Mouse (Mus musculus) midbrain, embryonic 11.5 days (tissue): Measurements from ENCODE around the gene Anxa9. TPM values are rescaled to one million over a fixed set of nuclear protein-coding genes. Genes with fewer than 3 reads are reported as not detected.

Source experiments
- ATAC-seq: fragments of 200-750 bp; cut with Nextera tagmentation; 2 replicates; pipeline ENCODE4 v1.8.0; 2017; ENCODE audit warnings: moderate TSS enrichment, moderate library complexity; ENCODE audit not compliant: low FRiP score
- DNase-seq: peaks from one replicate; pipeline ENCODE4 v3.0.0; 2015; ENCODE audit warnings: low spot score; ENCODE audit errors: missing footprints
- H3K27ac ChIP-seq: fragments of 300-500 bp; sonication (generic); 2 replicates; pipeline ENCODE4 v1.5.1; 2014; ENCODE audit warnings: low read depth, low read length
- H3K27me3 ChIP-seq: fragments of 300-500 bp; sonication (generic); 2 replicates; pipeline ENCODE4 v1.6.1; 2014; ENCODE audit warnings: mild to moderate bottlenecking, low read length, moderate library complexity, mixed read lengths; ENCODE audit not compliant: control insufficient read depth, insufficient read depth
- H3K36me3 ChIP-seq: fragments of 300-500 bp; sonication (generic); 2 replicates; pipeline ENCODE4 v1.6.1; 2014; ENCODE audit warnings: mild to moderate bottlenecking, low read length, moderate library complexity, mixed read lengths; ENCODE audit not compliant: control insufficient read depth, insufficient read depth
- H3K4me1 ChIP-seq: fragments of 300-500 bp; sonication (generic); 2 replicates; pipeline ENCODE4 v1.6.1; 2014; ENCODE audit warnings: low read length; ENCODE audit not compliant: control insufficient read depth, insufficient read depth
- H3K4me2 ChIP-seq: fragments of 300-500 bp; sonication (generic); 2 replicates; pipeline ENCODE4 v1.6.1; 2014; ENCODE audit warnings: mild to moderate bottlenecking, moderate library complexity
- H3K4me3 ChIP-seq: fragments of 300-500 bp; sonication (generic); 2 replicates; pipeline ENCODE4 v1.5.1; 2014; ENCODE audit warnings: low read depth, low read length
- H3K9ac ChIP-seq: fragments of 300-500 bp; sonication (generic); 2 replicates; pipeline ENCODE4 v1.6.1; 2014; ENCODE audit warnings: low read length
- H3K9me3 ChIP-seq: fragments of 300-500 bp; sonication (generic); 2 replicates; pipeline ENCODE4 v1.6.1; 2016; ENCODE audit warnings: low read length; ENCODE audit not compliant: control insufficient read depth
- WGBS: fragments of 180-500 bp; shearing (Covaris S2); extraction: QIAGEN DNeasy Blood & Tissue Kit; methylation state at CpG from one replicate; pipeline ENCODE4 v1.1.7; 2014; 5-methylcytosine and 5-hydroxymethylcytosine counted together
- polyA plus RNA-seq: library from polyadenylated mRNA; unstranded; fragments of >200 nt; fragmentation: Nextera tagmentation; extraction: Ambion mirVana; gene quantifications from 2 replicates; pipeline ENCODE4 v1.2.1, GENCODE M21; 2014

The Anxa9 gene
- polyA plus RNA-seq, 1 experiment from 2014 or later: 0.87 TPM

- no peaks in the 10 kb centered on the region for H3K27me3 ChIP-seq
- ATAC-seq (no peak), DNase-seq (peak; percentile 65)
- H3K9me3 ChIP-seq: no peaks in the 10 kb centered on the region
- no peak overlapping the region for H3K9ac ChIP-seq
- 76% methylated on average over 6 of the region's 6 CpGs for WGBS
- no peak overlapping the region for H3K4me3 ChIP-seq
- H3K27ac ChIP-seq: no peak overlapping the region
- no peak overlapping the region for H3K4me2 ChIP-seq
- H3K4me1 ChIP-seq: no peaks in the 10 kb centered on the region
- peaks cover 5% of the 10 kb centered on the region; the same call in 1 of the 2 replicates for H3K36me3 ChIP-seq
Observed at GRCm38 (mm10) chr3:95290156-95290555, 16.8 kb downstream of the Anxa9 start.

GRCm38 (mm10) chr3:95289419-95289818 lies 17.6 kb downstream of the Anxa9 start:
- H3K4me1 ChIP-seq: no peaks in the 10 kb centered on the region
- peaks cover 5% of the 10 kb centered on the region; the same call in 1 of the 2 replicates for H3K36me3 ChIP-seq
- H3K27ac ChIP-seq: no peak overlapping the region
- DNase-seq (peak; percentile 51), ATAC-seq (no peak)
- WGBS: 92% methylated on average over 4 of the region's 4 CpGs
- H3K9ac ChIP-seq: no peak overlapping the region
- no peaks in the 10 kb centered on the region for H3K9me3 ChIP-seq
- no peak overlapping the region for H3K4me3 ChIP-seq
- H3K27me3 ChIP-seq: no peaks in the 10 kb centered on the region
- H3K4me2 ChIP-seq: no peak overlapping the region

- Histone ChIP-seq H3K27me3 (no peaks in the 10 kb centered on the region), H3K4me2 (no peak overlapping the region), H3K9ac (no peak overlapping the region), H3K9me3 (no peaks in the 10 kb centered on the region), H3K36me3 (peaks cover 2% of the 10 kb centered on the region; the same call in 1 of the 2 replicates), H3K4me1 (peaks cover 9% of the 10 kb centered on the region), H3K4me3 (no peak overlapping the region), H3K27ac (no peak overlapping the region)
- DNase-seq (no peak), ATAC-seq (no peak)
- 90% methylated on average over 3 of the region's 3 CpGs for WGBS
Observed at GRCm38 (mm10) chr3:95287541-95287940, 19.4 kb downstream of the Anxa9 start.

- Histone ChIP-seq H3K27me3 (no peaks in the 10 kb centered on the region), H3K27ac (no peak overlapping the region), H3K4me2 (no peak overlapping the region), H3K36me3 (no peaks in the 10 kb centered on the region), H3K9ac (no peak overlapping the region), H3K4me1 (peaks cover 9% of the 10 kb centered on the region), H3K9me3 (no peaks in the 10 kb centered on the region), H3K4me3 (no peak overlapping the region)
- DNase-seq: no peak
- no peak for ATAC-seq
- 91% methylated on average over 7 of the region's 7 CpGs for WGBS
Observed at GRCm38 (mm10) chr3:95286510-95286909, 20.5 kb downstream of the Anxa9 start.

GRCm38 (mm10) chr3:95286011-95286410 lies 21.0 kb downstream of the Anxa9 start:
- Histone ChIP-seq H3K4me2 (no peak overlapping the region), H3K9ac (no peak overlapping the region)
- no peak for ATAC-seq

GRCm38 (mm10) chr3:95285390-95285789 lies 21.6 kb downstream of the Anxa9 start:
- no peak for ATAC-seq

More at GRCm38 (mm10) chr3:95286011-95286410, 21.0 kb downstream of the Anxa9 start:
- H3K36me3 ChIP-seq: no peaks in the 10 kb centered on the region
- DNase-seq: peak; percentile 53
- WGBS: 79% methylated on average over 5 of the region's 5 CpGs
- H3K27ac ChIP-seq: no peak overlapping the region
- H3K27me3 ChIP-seq: no peaks in the 10 kb centered on the region
- H3K9me3 ChIP-seq: no peaks in the 10 kb centered on the region
- H3K4me3 ChIP-seq: no peak overlapping the region
- H3K4me1 ChIP-seq: peaks cover 9% of the 10 kb centered on the region

GRCm38 (mm10) chr3:95284501-95285281 lies 22.3 kb downstream of the Anxa9 start:
- H3K4me3 ChIP-seq: no peak overlapping the region
- DNase-seq (peak; percentile 73), ATAC-seq (no peak)
- WGBS: 89% methylated on average over 12 of the region's 12 CpGs
- H3K4me1 ChIP-seq: peaks cover 9% of the 10 kb centered on the region
- peak overlapping the region; percentile 78; the same call in 1 of the 2 replicates for H3K4me2 ChIP-seq
- H3K9me3 ChIP-seq: no peaks in the 10 kb centered on the region
- H3K27me3 ChIP-seq: no peaks in the 10 kb centered on the region
- H3K36me3 ChIP-seq: no peaks in the 10 kb centered on the region
- H3K27ac ChIP-seq: no peak overlapping the region
- H3K9ac ChIP-seq: no peak overlapping the region

More at GRCm38 (mm10) chr3:95285390-95285789, 21.6 kb downstream of the Anxa9 start:
- Histone ChIP-seq H3K36me3 (no peaks in the 10 kb centered on the region), H3K4me2 (no peak overlapping the region), H3K27me3 (no peaks in the 10 kb centered on the region), H3K4me3 (no peak overlapping the region), H3K9me3 (no peaks in the 10 kb centered on the region), H3K9ac (no peak overlapping the region), H3K4me1 (peaks cover 9% of the 10 kb centered on the region), H3K27ac (no peak overlapping the region)
- 91% methylated on average over 5 of the region's 5 CpGs for WGBS
- peak; percentile 56 for DNase-seq

GRCm38 (mm10) chr3:95284062-95284461 lies 22.9 kb downstream of the Anxa9 start:
- ATAC-seq (no peak), DNase-seq (peak; percentile 78)
- Histone ChIP-seq H3K4me2 (peak overlapping the region; percentile 78), H3K4me1 (peaks cover 9% of the 10 kb centered on the region), H3K27ac (no peak overlapping the region), H3K9ac (peak overlapping the region; percentile 92), H3K27me3 (no peaks in the 10 kb centered on the region), H3K36me3 (no peaks in the 10 kb centered on the region), H3K4me3 (peak overlapping the region; percentile 61; the same call in 1 of the 2 replicates), H3K9me3 (no peaks in the 10 kb centered on the region)
- 46% methylated on average over 1 of the region's 1 CpGs for WGBS

GRCm38 (mm10) chr3:95283589-95283941 lies 23.4 kb downstream of the Anxa9 start:
- Histone ChIP-seq H3K4me3 (peak overlapping the region; percentile 61), H3K9ac (peak overlapping the region; percentile 92), H3K36me3 (no peaks in the 10 kb centered on the region), H3K27me3 (no peaks in the 10 kb centered on the region), H3K9me3 (no peaks in the 10 kb centered on the region), H3K27ac (peak overlapping the region; percentile 93), H3K4me2 (peak overlapping the region; percentile 78), H3K4me1 (peaks cover 9% of the 10 kb centered on the region)
- DNase-seq (no peak), ATAC-seq (no peak)
- 2% methylated on average over 7 of the region's 7 CpGs for WGBS
